Mouse (Mus musculus) cerebellum, adult 2 months (tissue): ENCODE data around the gene Gm5737.
A peak's percentile ranks its signal among the peaks of the same experiment; 100 is the strongest.

Experiments used
- CTCF ChIP-seq: fragments of 200-500 bp; IDR thresholded peaks from 2 replicates; pipeline ENCODE4 v1.5.1; 2011; ENCODE audit warnings: low read depth, mild to moderate bottlenecking, control low read depth, low read length, moderate library complexity, borderline replicate concordance; ENCODE audit not compliant: insufficient read depth
- POLR2A ChIP-seq: fragments of 200-500 bp; IDR thresholded peaks from 2 replicates; pipeline ENCODE4 v1.6.1; 2011; ENCODE audit warnings: low read length, control low read depth, borderline replicate concordance; ENCODE audit not compliant: insufficient read depth

DNA sequence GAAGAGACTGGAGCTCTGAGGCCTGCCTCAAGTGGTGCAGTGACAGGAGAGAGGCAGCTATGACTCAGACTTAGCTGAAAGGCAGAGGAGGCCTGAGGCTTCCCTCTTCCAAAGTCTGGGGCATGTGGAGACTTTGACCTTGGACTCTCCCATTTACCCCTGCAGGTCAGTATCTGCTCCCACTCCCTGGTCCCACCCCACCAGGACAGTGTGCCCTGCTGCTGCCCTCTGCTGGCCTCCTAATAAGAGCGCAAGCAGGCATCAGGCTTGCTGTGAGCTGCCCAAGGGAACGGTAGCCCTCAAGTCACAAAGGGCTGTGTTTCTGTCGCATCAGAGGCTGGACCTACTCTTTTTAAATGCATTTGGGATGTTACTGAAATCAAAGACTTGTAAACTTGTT lies 14.2 kb downstream of the Gm5737 start:
- TF ChIP-seq CTCF (peak; percentile 66), POLR2A (no peak)
